In genomic region chr4:117131890-117132793, GRCm38 (mm10) we compare ENCODE assay signal across 9 mouse cellular contexts. TPM values are rescaled to one million over a fixed set of nuclear protein-coding genes. Genes with fewer than 3 reads are reported as not detected.
DNase-seq lines count a peak whose midpoint lies in the region; ATAC-seq and TF ChIP-seq lines count a peak whose summit lies in the region.
"Had no signal": no experiment of that assay in that cellular context is flagged by ENCODE, and none has a peak within 500 bp of the region (broad histone marks: within the 10 kb centered on the region; RNA-seq: fewer than 3 reads in every experiment).

No protein-coding gene starts in this region.

- peak overlapping the region; percentile 90 for H3K4me2 ChIP-seq in forebrain, postnatal 0 days (ENCODE audit: low read depth)

- ATAC-seq in forebrain, postnatal 0 days, result no peak
- ATAC-seq in activated CD4-positive, CD25-positive, alpha-beta regulatory T cell, adult 4 months, result no peak

- H3K9ac ChIP-seq in forebrain, postnatal 0 days, result peak overlapping the region; percentile 74

- peak overlapping the region; percentile 81 for H3K4me3 ChIP-seq in forebrain, postnatal 0 days (ENCODE audit: low read depth, low read length)
- H3K4me3 ChIP-seq in midbrain, embryonic 10.5 days, result peak overlapping the region; percentile 95

- H3K36me3 ChIP-seq in forebrain, postnatal 0 days (ENCODE audit: insufficient read depth), result peaks cover 24% of the 10 kb centered on the region
- H3K36me3 ChIP-seq in midbrain, embryonic 10.5 days, result peaks cover 46% of the 10 kb centered on the region

- peak; percentile 93 for DNase-seq in heart, adult 11 months
- DNase-seq in heart, postnatal 36 days, result no peak
- peak; percentile 93 for DNase-seq in ES-CJ7 (ENCODE audit: low read depth, low spot score)
- DNase-seq in forebrain, postnatal 0 days, result no peak
- DNase-seq in midbrain, embryonic 10.5 days (ENCODE audit: low spot score), result peak; percentile 89
- no peak for DNase-seq in urinary bladder, postnatal 14 days (ENCODE audit: low spot score)
- no peak for DNase-seq in layer of hippocampus, adult 9-10 months (ENCODE audit: low spot score)

- H3K27me3 ChIP-seq in forebrain, postnatal 0 days (ENCODE audit: insufficient read depth, low read length), result no peaks in the 10 kb centered on the region
- peaks cover 35% of the 10 kb centered on the region for H3K27me3 ChIP-seq in midbrain, embryonic 10.5 days (ENCODE audit: low read depth, poor library complexity, severe bottlenecking)

- H3K9me3 ChIP-seq in forebrain, postnatal 0 days (ENCODE audit: low read length), result no peaks in the 10 kb centered on the region
- no peaks in the 10 kb centered on the region for H3K9me3 ChIP-seq in midbrain, embryonic 10.5 days (replicated peaks)

- intact Hi-C loops in heart, postnatal 36 days (cut with DNase I), result no loop called here

- TF ChIP-seq CTCF in forebrain, postnatal 0 days (IDR thresholded peaks at IDR 0.05; ENCODE audit: low read depth), result no peak

- H3K4me1 ChIP-seq in forebrain, postnatal 0 days (ENCODE audit: insufficient read depth), result peaks cover 5% of the 10 kb centered on the region; the same call in 1 of the 2 replicates
- peaks cover 81% of the 10 kb centered on the region for H3K4me1 ChIP-seq in midbrain, embryonic 10.5 days

- WGBS in forebrain, postnatal 0 days, result 6% methylated on average over 7 of the region's 7 CpGs
- WGBS in midbrain, embryonic 10.5 days, result 2% methylated on average over 7 of the region's 7 CpGs

- no peak overlapping the region for H3K27ac ChIP-seq in forebrain, postnatal 0 days (ENCODE audit: low read depth, low read length)
- H3K27ac ChIP-seq in midbrain, embryonic 10.5 days (replicated peaks), result peak overlapping the region; percentile 93

RNA-seq across cellular contexts. Expression of gene Plk3, which starts 1.6 kb away (rescaled TPM):
- 1 to 10 TPM; 1.2 to 2.4 TPM for total RNA-seq in heart, postnatal 36 days (2021)
- 10.2 and 16.9 TPM in 2 replicates for total RNA-seq in forebrain, postnatal 0 days (2014; rRNA removed)
- polyA plus RNA-seq in forebrain, postnatal 0 days (2015; fragmentation: Nextera tagmentation; extraction: Ambion mirVana), result 14.4 and 18.2 TPM in 2 replicates
- 36.8 and 41.3 TPM in 2 replicates for polyA plus RNA-seq in midbrain, embryonic 10.5 days (2016; fragmentation: Nextera tagmentation; extraction: Ambion mirVana)
- polyA plus RNA-seq in activated CD4-positive, CD25-positive, alpha-beta regulatory T cell, adult 4 months (2017; shearing (Covaris generic)), result 10 to 100 TPM; 10.6 to 14.6 TPM

RNA-seq across cellular contexts. Expression of gene Tctex1d4, which starts 5.5 kb away (rescaled TPM):
- total RNA-seq in heart, postnatal 36 days (2021), result not detected
- 3.1 and 6.2 TPM in 2 replicates for total RNA-seq in forebrain, postnatal 0 days (2014; rRNA removed)
- 1.3 and 1.7 TPM in 2 replicates for polyA plus RNA-seq in forebrain, postnatal 0 days (2015; fragmentation: Nextera tagmentation; extraction: Ambion mirVana)
- polyA plus RNA-seq in midbrain, embryonic 10.5 days (2016; fragmentation: Nextera tagmentation; extraction: Ambion mirVana), result 0.14 TPM in 1 of 2 replicates, not detected in the other
- polyA plus RNA-seq in activated CD4-positive, CD25-positive, alpha-beta regulatory T cell, adult 4 months (2017; shearing (Covaris generic)), result 1 to 10 TPM; 1.7 to 3.5 TPM
- total RNA-seq: hematopoietic stem cell, adult 5-6 weeks had no signal

RNA-seq across cellular contexts. Expression of gene Btbd19, which starts 6.6 kb away (rescaled TPM):
- total RNA-seq in heart, postnatal 36 days (2021), result 1 to 10 TPM; 1.8 to 2.4 TPM
- 5.5 and 11.4 TPM in 2 replicates for total RNA-seq in forebrain, postnatal 0 days (2014; rRNA removed)
- 4.1 and 6.0 TPM in 2 replicates for polyA plus RNA-seq in forebrain, postnatal 0 days (2015; fragmentation: Nextera tagmentation; extraction: Ambion mirVana)
- 4.4 and 5.4 TPM in 2 replicates for polyA plus RNA-seq in midbrain, embryonic 10.5 days (2016; fragmentation: Nextera tagmentation; extraction: Ambion mirVana)
- polyA plus RNA-seq in activated CD4-positive, CD25-positive, alpha-beta regulatory T cell, adult 4 months (2017; shearing (Covaris generic)), result 10 to 100 TPM; 22.7 to 24.1 TPM

RNA-seq across cellular contexts. Expression of gene Rps8, which starts 23.9 kb away (rescaled TPM):
- 100 to 1,000 TPM; 550 to 602 TPM for total RNA-seq in heart, postnatal 36 days (2021)
- 784 and 1,295 TPM in 2 replicates for total RNA-seq in forebrain, postnatal 0 days (2014; rRNA removed)
- polyA plus RNA-seq in forebrain, postnatal 0 days (2015; fragmentation: Nextera tagmentation; extraction: Ambion mirVana), result 481 and 630 TPM in 2 replicates
- polyA plus RNA-seq in midbrain, embryonic 10.5 days (2016; fragmentation: Nextera tagmentation; extraction: Ambion mirVana), result 691 and 830 TPM in 2 replicates
- 100 to 1,000 TPM; 869 to 969 TPM for polyA plus RNA-seq in activated CD4-positive, CD25-positive, alpha-beta regulatory T cell, adult 4 months (2017; shearing (Covaris generic))

RNA-seq across cellular contexts. Expression of gene Ptch2, which starts 36.3 kb away (rescaled TPM):
- total RNA-seq in heart, postnatal 36 days (2021), result 1 to 10 TPM; 1.3 to 2.3 TPM
- total RNA-seq in forebrain, postnatal 0 days (2014; rRNA removed), result 4.0 and 8.6 TPM in 2 replicates
- polyA plus RNA-seq in forebrain, postnatal 0 days (2015; fragmentation: Nextera tagmentation; extraction: Ambion mirVana), result 0.96 and 1.9 TPM in 2 replicates
- polyA plus RNA-seq in midbrain, embryonic 10.5 days (2016; fragmentation: Nextera tagmentation; extraction: Ambion mirVana), result 12.8 and 15.7 TPM in 2 replicates
- polyA plus RNA-seq in activated CD4-positive, CD25-positive, alpha-beta regulatory T cell, adult 4 months (2017; shearing (Covaris generic)), result not detected
- total RNA-seq: hematopoietic stem cell, adult 5-6 weeks had no signal

Comparison
In these comparisons a context has a peak if more than half of its experiments do, and no peak if none do; other contexts are left out.
1. DNase-seq: peak in heart, adult 11 months (single experiment), ES-CJ7 (single experiment) and midbrain, embryonic 10.5 days (single experiment); none in heart, postnatal 36 days (0 of 2), forebrain, postnatal 0 days (single experiment), urinary bladder, postnatal 14 days (single experiment) and layer of hippocampus, adult 9-10 months (single experiment).